Mouse (Mus musculus) CD4-positive naive resting alpha-beta T cell, adult 57 days (primary cell): ENCODE measurements around the gene Ggt5. TPM values are rescaled to one million over a fixed set of nuclear protein-coding genes. Genes with fewer than 3 reads are reported as not detected.

Experiments used
- total RNA-seq: library from RNA; stranded (reverse); gene quantifications from one replicate; pipeline ENCODE4 v1.2.4, GENCODE M21; 2023

Ggt5 gene
- total RNA-seq = 30.5 TPM

GRCm38 (mm10) chr10:75589129-75589528, at the start of gene Ggt5:
Gene Ggt5 (plus strand): TSS chr10:75589340.

DNA sequence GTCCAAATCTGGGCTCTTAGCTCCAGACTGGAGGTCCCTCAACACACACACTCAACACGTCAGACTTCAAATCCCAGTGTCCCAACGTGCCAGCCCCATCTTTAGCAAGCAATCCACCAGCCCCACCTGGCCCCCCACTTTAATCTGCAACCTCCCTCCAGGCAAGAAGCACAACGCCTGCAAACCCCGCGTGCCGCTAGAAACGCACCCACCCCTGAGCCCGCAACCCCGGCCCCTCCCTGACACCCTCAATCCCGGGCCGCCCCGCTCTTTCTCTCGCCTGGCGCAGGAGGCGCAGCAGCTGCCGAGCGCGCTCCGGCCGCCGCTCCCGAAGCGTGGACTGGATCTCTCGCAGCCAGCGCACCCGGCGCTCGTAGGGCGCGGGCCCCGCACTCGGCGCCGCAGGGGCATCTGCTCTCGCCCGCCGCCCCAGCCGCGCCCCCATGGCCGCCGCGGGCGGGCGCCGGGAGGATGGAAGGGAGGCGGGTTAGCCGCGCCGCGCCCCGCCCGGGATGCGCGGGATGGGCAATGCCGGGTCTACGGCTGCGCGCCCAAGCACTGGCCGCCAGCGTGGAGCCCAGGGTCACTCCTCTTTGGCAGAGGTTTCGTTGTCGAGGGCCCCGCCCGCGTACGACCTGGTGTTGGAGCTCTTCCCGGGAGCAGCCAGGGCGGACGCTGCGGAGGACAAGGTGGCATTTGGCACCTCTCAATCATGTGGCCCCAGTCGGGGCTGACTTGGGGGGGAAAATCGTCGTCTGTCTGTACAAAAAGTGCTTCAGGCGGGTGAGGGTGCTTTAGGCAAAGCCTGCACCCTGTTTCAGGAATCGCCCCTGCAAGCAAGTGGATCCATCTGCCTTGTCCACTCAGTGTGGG, 29.2 kb upstream of the Ggt5 start, which contains the start of gene Lrrc75b:
Gene Lrrc75b (minus strand): TSS at position 655 of the 873 bp plus-strand sequence.

GRCm38 (mm10) chr10:75561071-75561654, 28.0 kb upstream of the Ggt5 start, which contains the start of gene Ggt1:
Gene Ggt1 (plus strand): TSS chr10:75561604.

DNA sequence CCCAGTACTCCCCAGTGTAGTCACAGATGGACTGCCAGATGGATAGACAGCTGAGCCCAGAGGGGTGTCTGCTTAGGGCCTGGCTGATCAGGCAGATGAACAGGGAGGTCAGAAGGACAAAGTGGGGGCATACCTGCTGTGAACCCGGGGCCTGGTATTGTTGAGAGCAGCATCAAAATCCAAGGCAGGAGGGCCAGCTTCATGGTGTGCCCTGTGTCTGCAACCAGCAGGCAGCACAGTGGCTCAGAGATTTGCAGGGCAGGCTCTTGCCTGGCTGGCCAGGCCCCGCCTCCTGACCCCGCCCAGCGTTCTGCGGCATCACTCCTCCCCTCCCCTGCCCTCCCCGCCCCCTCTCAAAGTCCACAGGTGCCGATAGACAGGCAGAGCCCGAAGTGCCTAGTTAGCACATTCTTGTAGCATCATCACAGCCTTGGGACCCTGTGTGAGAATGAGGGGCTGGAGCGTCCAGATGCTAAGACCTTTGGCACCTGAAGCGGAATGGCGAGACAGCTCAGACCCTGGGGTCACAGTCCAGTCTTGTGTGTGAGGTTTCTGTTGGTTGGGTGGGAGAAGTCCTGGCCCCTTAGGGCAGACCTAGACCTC, 54.7 kb downstream of the Ggt5 start, which contains the start of gene Susd2:
Gene Susd2 (minus strand): TSS at position 268 of the 603 bp plus-strand sequence.

Other genes with a start within 250 kb of the Ggt5 start
- not detected for gene Upb1, start 188.2 kb upstream of the Ggt5 start, total RNA-seq
- gene Snrpd3, start 71.8 kb upstream of the Ggt5 start, total RNA-seq = 110 TPM
- 70.1 TPM for gene Gucd1, start 71.4 kb upstream of the Ggt5 start, total RNA-seq
- 6.7 TPM for gene Lrrc75b, start 29.0 kb upstream of the Ggt5 start, total RNA-seq
- gene Ggt1, start 27.7 kb upstream of the Ggt5 start, total RNA-seq = 19.3 TPM
- gene Susd2, start 54.7 kb downstream of the Ggt5 start, total RNA-seq = 4.7 TPM
- 110 TPM for gene Cabin1, start 175.0 kb downstream of the Ggt5 start, total RNA-seq
- 23.0 TPM for gene Ddt, start 184.1 kb downstream of the Ggt5 start, total RNA-seq
- gene Gm20441, start 191.6 kb downstream of the Ggt5 start, total RNA-seq = not detected
- gene Gstt3, start 192.1 kb downstream of the Ggt5 start, total RNA-seq = 2.9 TPM
- gene Gstt1, start 209.2 kb downstream of the Ggt5 start, total RNA-seq = 1.8 TPM
- not detected for gene Gstt4, start 233.2 kb downstream of the Ggt5 start, total RNA-seq
- gene Gstt2, start 248.1 kb downstream of the Ggt5 start, total RNA-seq = 14.0 TPM